Mouse (Mus musculus) thymus, postnatal 0 days (tissue): Measurements from ENCODE around the gene Smtnl2. TPM values are rescaled to one million over a fixed set of nuclear protein-coding genes. Genes with fewer than 3 reads are reported as not detected.
"Not testable (repeated sequence)": the region's sequence is repeated elsewhere in the genome, so short reads cannot be mapped to it uniquely, and the experiment has no call there.

Experiments
- DNase-seq: peaks from one replicate; pipeline ENCODE4 v3.0.0-alpha.2; 2015; ENCODE audit warnings: low spot score
- microRNA-seq: library from miRNA; unstranded; fragments of <30 nt; microRNA quantifications from one replicate; pipeline ENCODE4, GENCODE M21; 2016; ENCODE audit warnings: borderline number of aligned reads
- polyA plus RNA-seq: library from polyadenylated mRNA; unstranded; fragments of >200 nt; fragmentation: Nextera tagmentation; extraction: Ambion mirVana; gene quantifications from 2 replicates; pipeline ENCODE4 v1.2.1, GENCODE M21; 2015

The Smtnl2 gene
- polyA plus RNA-seq, 1 experiment from 2014 or later, result 3.3 TPM

GRCm38 (mm10) chr11:72362347-72362741 is 49.2 kb downstream of the Smtnl2 start, which contains the start of gene Tekt1:
TSS of gene Tekt1 (minus strand) at chr11:72362442.
- DNase-seq, result no peak

- DNase-seq, result peak; percentile 51
These were observed 49.8 kb downstream of the Smtnl2 start for GRCm38 (mm10) chr11:72361385-72362346.

- DNase-seq, result peak; percentile 67
These were observed 56.4 kb downstream of the Smtnl2 start for GRCm38 (mm10) chr11:72354971-72355728.

GRCm38 (mm10) chr11:72353186-72353585 is 58.3 kb downstream of the Smtnl2 start:
- DNase-seq, result no peak

- DNase-seq, result no peak
These were observed 59.2 kb downstream of the Smtnl2 start for GRCm38 (mm10) chr11:72352272-72352671.

- no peak for DNase-seq
These were observed 61.9 kb downstream of the Smtnl2 start for GRCm38 (mm10) chr11:72349652-72350051.

- DNase-seq, result no peak
These were observed 62.5 kb downstream of the Smtnl2 start for GRCm38 (mm10) chr11:72349016-72349415.

- DNase-seq, result no peak
These were observed 63.0 kb downstream of the Smtnl2 start for GRCm38 (mm10) chr11:72348563-72348962.

GRCm38 (mm10) chr11:72344486-72344885 is 67.0 kb downstream of the Smtnl2 start:
- DNase-seq, result no peak

- DNase-seq, result peak; percentile 55
These were observed 67.6 kb downstream of the Smtnl2 start for GRCm38 (mm10) chr11:72343904-72344303.

- not testable (repeated sequence) for DNase-seq
These were observed 68.3 kb downstream of the Smtnl2 start for GRCm38 (mm10) chr11:72343238-72343625.

- DNase-seq, result peak; percentile 46
These were observed 68.8 kb downstream of the Smtnl2 start for GRCm38 (mm10) chr11:72342549-72343237.

- no peak for DNase-seq
These were observed 71.8 kb downstream of the Smtnl2 start for GRCm38 (mm10) chr11:72339716-72340115.

Small RNA genes lying within 50 kb of the gene (microRNA-seq; reads per million reads assigned to microRNA genes)
- not detected for gene Mir6338

Other genes with a start within 250 kb of the Smtnl2 start
- 0.06 and 0.07 TPM in 2 replicates for gene Gm43951, start 204.9 kb downstream of the Smtnl2 start, polyA plus RNA-seq
- gene 4933427D14Rik, start 204.3 kb downstream of the Smtnl2 start, polyA plus RNA-seq, result 19.2 and 20.7 TPM in 2 replicates
- gene Txndc17, start 204.2 kb downstream of the Smtnl2 start, polyA plus RNA-seq, result 148 and 164 TPM in 2 replicates
- gene Med31, start 196.1 kb downstream of the Smtnl2 start, polyA plus RNA-seq, result 50.1 and 52.1 TPM in 2 replicates
- not detected in 2 replicates for gene Slc13a5, start 144.5 kb downstream of the Smtnl2 start, polyA plus RNA-seq
- 65.3 and 68.3 TPM in 2 replicates for gene Xaf1, start 110.1 kb downstream of the Smtnl2 start, polyA plus RNA-seq
- gene Fbxo39, start 97.3 kb downstream of the Smtnl2 start, polyA plus RNA-seq, result 0.16 TPM in 1 of 2 replicates, not detected in the other
- 0.60 and 0.62 TPM in 2 replicates for gene Tekt1, start 49.3 kb downstream of the Smtnl2 start, polyA plus RNA-seq
- gene Ggt6, start 23.8 kb upstream of the Smtnl2 start, polyA plus RNA-seq, result 1.0 and 1.1 TPM in 2 replicates
- gene Mybbp1a, start 29.6 kb upstream of the Smtnl2 start, polyA plus RNA-seq, result 124 and 128 TPM in 2 replicates
- 1.4 and 1.5 TPM in 2 replicates for gene Spns2, start 78.2 kb upstream of the Smtnl2 start, polyA plus RNA-seq
- 6.4 and 7.6 TPM in 2 replicates for gene Spns3, start 138.8 kb upstream of the Smtnl2 start, polyA plus RNA-seq
- 64.1 and 66.6 TPM in 2 replicates for gene Ube2g1, start 195.6 kb upstream of the Smtnl2 start, polyA plus RNA-seq